Mouse (Mus musculus) kidney, postnatal 0 days (tissue): Measurements from ENCODE around the gene Mybpc1. TPM values are rescaled to one million over a fixed set of nuclear protein-coding genes. Genes with fewer than 3 reads are reported as not detected.

ENCODE experiments used
- ATAC-seq: fragments of 200-750 bp; cut with Nextera tagmentation; replicated peaks from 2 replicates; pipeline ENCODE4 v1.8.0; 2017; ENCODE audit warnings: low read depth, moderate number of reproducible peaks, moderate TSS enrichment, moderate library complexity; ENCODE audit not compliant: low FRiP score
- DNase-seq: peaks from one replicate; pipeline ENCODE4 v3.0.0-alpha.2; 2016; ENCODE audit warnings: low spot score
- H3K27ac ChIP-seq: fragments of 300-500 bp; sonication (generic); 2 replicates; pipeline ENCODE4 v1.5.1; 2014; ENCODE audit warnings: mild to moderate bottlenecking
- H3K27me3 ChIP-seq: fragments of 300-500 bp; sonication (generic); 2 replicates; pipeline ENCODE4 v1.6.1; 2014; ENCODE audit warnings: low read length, mixed read lengths; ENCODE audit not compliant: insufficient read depth
- H3K36me3 ChIP-seq: fragments of 300-500 bp; sonication (generic); 2 replicates; pipeline ENCODE4 v1.6.1; 2014; ENCODE audit warnings: low read length, mixed read lengths; ENCODE audit not compliant: insufficient read depth
- H3K4me1 ChIP-seq: fragments of 300-500 bp; sonication (generic); replicated peaks from 2 replicates; pipeline ENCODE4 v1.6.1; 2014; ENCODE audit warnings: antibody characterized with exemption, low read length, mixed read lengths; ENCODE audit not compliant: insufficient read depth
- H3K4me2 ChIP-seq: fragments of 300-500 bp; sonication (generic); 2 replicates; pipeline ENCODE4 v1.6.1; 2014; ENCODE audit warnings: mild to moderate bottlenecking, low read length, moderate library complexity, mixed read lengths
- H3K4me3 ChIP-seq: fragments of 300-500 bp; sonication (generic); replicated peaks from 2 replicates; pipeline ENCODE4 v1.5.1; 2014; ENCODE audit warnings: low read depth, low read length
- H3K9ac ChIP-seq: fragments of 300-500 bp; sonication (generic); 2 replicates; pipeline ENCODE4 v1.6.1; 2014; ENCODE audit warnings: low read depth, low read length
- H3K9me3 ChIP-seq: fragments of 300-500 bp; sonication (generic); replicated peaks from 2 replicates; pipeline ENCODE4 v1.6.1; 2016; ENCODE audit warnings: low read length, inconsistent platforms, mixed read lengths
- CTCF ChIP-seq: IDR thresholded peaks from 2 replicates; pipeline ENCODE4 v1.5.1; 2016; ENCODE audit warnings: antibody characterized with exemption, low read depth, mild to moderate bottlenecking, moderate library complexity
- WGBS: fragments of 180-500 bp; shearing (Covaris S2); extraction: QIAGEN DNeasy Blood & Tissue Kit; methylation state at CpG from one replicate; pipeline ENCODE4 v1.1.7; 2014; 5-methylcytosine and 5-hydroxymethylcytosine counted together
- polyA plus RNA-seq: library from polyadenylated mRNA; unstranded; fragments of >200 nt; fragmentation: Nextera tagmentation; extraction: Ambion mirVana; gene quantifications from 2 replicates; pipeline ENCODE4 v1.2.1, GENCODE M21; 2015

Gene Mybpc1
- polyA plus RNA-seq, 1 experiment from 2014 or later = 1.2 TPM

DNA sequence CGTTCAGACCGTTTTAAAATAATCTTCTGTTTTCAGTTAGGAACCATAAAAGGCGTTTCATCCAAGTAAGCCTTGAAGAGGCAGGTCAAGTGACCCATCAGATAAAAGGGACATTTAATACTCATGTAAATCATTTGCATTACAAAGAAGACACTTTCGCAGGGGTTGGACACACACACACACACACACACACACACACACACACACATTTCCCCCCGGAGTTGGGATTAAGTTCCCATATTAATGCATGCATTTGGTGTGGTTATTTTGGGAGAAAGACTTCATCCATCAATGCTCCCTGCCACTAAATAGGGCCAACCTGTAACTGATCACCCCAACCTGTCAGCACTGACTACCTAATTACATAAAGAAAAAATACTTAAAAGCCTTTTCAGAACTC, 1.7 kb downstream of the Mybpc1 start:
- TF ChIP-seq CTCF = no peak
- 16% methylated on average over 5 of the region's 5 CpGs for WGBS

DNA sequence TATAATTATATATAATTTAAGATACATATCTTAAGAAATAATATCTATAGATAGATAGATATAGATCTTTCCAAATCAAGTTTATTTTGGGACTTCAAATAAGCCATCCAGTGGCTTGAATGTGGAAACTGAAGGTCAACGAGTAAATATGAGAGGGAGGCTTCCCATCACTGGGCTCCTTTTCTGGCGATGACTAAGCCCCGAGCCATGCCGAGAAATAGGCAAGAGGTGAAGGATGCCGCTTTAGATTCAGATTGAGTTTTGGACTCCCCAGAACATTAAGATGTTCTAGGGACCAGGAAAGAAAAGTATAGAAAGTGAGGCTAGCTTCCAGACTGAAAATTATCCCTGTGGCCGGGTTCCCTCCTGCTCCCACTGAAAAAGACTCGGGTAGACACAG, 4.4 kb downstream of the Mybpc1 start:
- Histone ChIP-seq H3K9ac (no peak overlapping the region), H3K36me3 (no peaks in the 10 kb centered on the region), H3K27me3 (no peaks in the 10 kb centered on the region), H3K9me3 (no peaks in the 10 kb centered on the region), H3K4me2 (no peak overlapping the region), H3K4me1 (no peaks in the 10 kb centered on the region), H3K4me3 (no peak overlapping the region), H3K27ac (no peak overlapping the region)
- 93% methylated on average over 7 of the region's 7 CpGs for WGBS
- TF ChIP-seq CTCF = no peak
- DNase-seq = no peak
- ATAC-seq = no peak

More for the DNA sequence above, 1.7 kb downstream of the Mybpc1 start:
- H3K27me3 ChIP-seq = no peaks in the 10 kb centered on the region
- no peak overlapping the region for H3K27ac ChIP-seq
- H3K4me2 ChIP-seq = no peak overlapping the region
- H3K4me1 ChIP-seq = no peaks in the 10 kb centered on the region
- H3K4me3 ChIP-seq = no peak overlapping the region
- no peaks in the 10 kb centered on the region for H3K9me3 ChIP-seq
- DNase-seq = no peak
- ATAC-seq = no peak
- no peaks in the 10 kb centered on the region for H3K36me3 ChIP-seq
- H3K9ac ChIP-seq = no peak overlapping the region

DNA sequence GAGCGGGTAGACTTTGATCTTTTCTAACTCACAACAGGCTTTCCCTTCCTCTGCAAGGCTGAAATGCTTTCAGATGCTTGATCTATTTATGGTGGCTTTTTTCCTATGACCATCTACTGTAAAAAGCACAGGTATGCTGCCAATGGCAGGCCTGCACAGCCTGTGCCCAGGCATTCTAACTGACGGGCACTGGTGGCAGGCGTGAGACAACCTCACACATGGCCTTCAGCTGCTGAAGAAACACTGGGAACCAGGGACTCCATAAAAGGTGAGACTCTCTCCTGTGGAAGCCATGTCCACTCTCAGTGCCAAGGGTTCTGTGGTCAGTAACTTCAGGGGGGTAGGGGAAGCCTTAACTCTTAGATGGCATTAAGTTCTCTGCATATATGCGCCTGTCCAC, 12.6 kb downstream of the Mybpc1 start:
- no peak for DNase-seq
- Histone ChIP-seq H3K9me3 (no peaks in the 10 kb centered on the region), H3K27ac (no peak overlapping the region), H3K4me2 (no peak overlapping the region), H3K27me3 (no peaks in the 10 kb centered on the region), H3K4me1 (no peaks in the 10 kb centered on the region), H3K36me3 (no peaks in the 10 kb centered on the region), H3K4me3 (no peak overlapping the region), H3K9ac (no peak overlapping the region)
- TF ChIP-seq CTCF = no peak
- no peak for ATAC-seq
- 94% methylated on average over 4 of the region's 4 CpGs for WGBS

DNA sequence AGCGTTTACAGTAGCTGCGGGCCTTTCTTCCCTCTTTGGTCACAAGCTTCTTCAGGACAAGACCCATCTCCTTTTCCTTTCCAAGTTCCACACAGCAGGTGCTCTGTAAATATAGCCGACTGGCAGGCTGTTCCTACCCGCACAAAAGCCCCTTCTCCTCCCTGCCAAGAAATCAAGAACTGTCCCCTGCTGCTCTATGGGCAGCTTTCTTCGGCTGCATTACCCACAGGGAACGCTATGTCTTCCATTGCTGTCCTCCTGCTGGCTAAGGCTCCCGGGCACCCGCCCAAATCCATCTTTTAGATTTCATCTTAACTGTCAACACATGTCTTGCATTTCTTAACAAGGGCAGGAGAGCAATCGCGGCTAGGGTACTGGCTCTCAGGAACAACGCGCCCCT, 13.9 kb downstream of the Mybpc1 start:
- 71% methylated on average over 12 of the region's 12 CpGs for WGBS
- no peak overlapping the region for H3K4me2 ChIP-seq
- no peak overlapping the region for H3K9ac ChIP-seq
- no peak overlapping the region for H3K27ac ChIP-seq
- no peaks in the 10 kb centered on the region for H3K36me3 ChIP-seq
- no peaks in the 10 kb centered on the region for H3K4me1 ChIP-seq
- no peak overlapping the region for H3K4me3 ChIP-seq
- no peaks in the 10 kb centered on the region for H3K9me3 ChIP-seq
- ATAC-seq (no peak), DNase-seq (no peak)
- H3K27me3 ChIP-seq = no peaks in the 10 kb centered on the region
- no peak for TF ChIP-seq CTCF

DNA sequence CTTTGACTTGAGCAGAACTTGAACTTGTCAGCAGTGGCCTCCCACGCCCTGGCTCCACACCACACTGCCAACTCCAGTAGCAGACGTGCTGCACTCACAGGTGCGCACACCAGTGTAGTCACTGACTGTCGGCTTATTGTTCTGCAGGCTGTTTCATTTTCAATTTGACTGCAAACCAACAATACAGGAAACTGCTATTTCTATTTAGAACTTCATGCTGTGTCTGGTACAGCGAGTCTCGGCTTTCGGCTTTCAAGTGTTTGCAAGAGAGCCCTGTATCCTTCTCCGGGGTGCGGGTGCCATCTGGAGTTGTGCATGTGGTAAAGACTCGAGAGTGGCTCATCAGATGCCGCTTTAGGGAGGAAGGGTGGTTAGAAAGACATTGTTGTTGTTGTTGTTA, 20.5 kb downstream of the Mybpc1 start:
- Histone ChIP-seq H3K9me3 (no peaks in the 10 kb centered on the region), H3K9ac (no peak overlapping the region), H3K36me3 (no peaks in the 10 kb centered on the region), H3K4me1 (no peaks in the 10 kb centered on the region), H3K4me2 (no peak overlapping the region), H3K27me3 (no peaks in the 10 kb centered on the region), H3K4me3 (no peak overlapping the region), H3K27ac (no peak overlapping the region)
- DNase-seq (no peak), ATAC-seq (no peak)
- WGBS = 86% methylated on average over 11 of the region's 11 CpGs
- TF ChIP-seq CTCF = no peak

- no peak for DNase-seq
- Histone ChIP-seq H3K36me3 (no peaks in the 10 kb centered on the region), H3K9ac (no peak overlapping the region), H3K9me3 (no peaks in the 10 kb centered on the region), H3K4me1 (no peaks in the 10 kb centered on the region), H3K27ac (no peak overlapping the region), H3K4me2 (no peak overlapping the region), H3K4me3 (no peak overlapping the region), H3K27me3 (no peaks in the 10 kb centered on the region)
- no peak for ATAC-seq
- 83% methylated on average over 5 of the region's 5 CpGs for WGBS
- no peak for TF ChIP-seq CTCF
These were observed 24.2 kb downstream of the Mybpc1 start for GRCm38 (mm10) chr10:88580786-88581185.

GRCm38 (mm10) chr10:88578651-88579050, 26.3 kb downstream of the Mybpc1 start:
- TF ChIP-seq CTCF = no peak
- DNase-seq (no peak), ATAC-seq (no peak)
- Histone ChIP-seq H3K9ac (no peak overlapping the region), H3K27me3 (no peaks in the 10 kb centered on the region), H3K9me3 (no peaks in the 10 kb centered on the region), H3K27ac (no peak overlapping the region), H3K4me1 (no peaks in the 10 kb centered on the region), H3K4me3 (no peak overlapping the region), H3K4me2 (no peak overlapping the region), H3K36me3 (no peaks in the 10 kb centered on the region)
- 45% methylated on average over 4 of the region's 4 CpGs for WGBS
